Mouse (Mus musculus) cerebellum, adult 11 months (tissue): Measurements from ENCODE around the gene Tepsin.

Source experiments
- DNase-seq: peaks from one replicate; pipeline ENCODE4 v3.0.0; 2022

The Tepsin gene

GRCm38 (mm10) chr11:120110554-120110953, 12.0 kb upstream of the Tepsin start:
- no peak for DNase-seq

GRCm38 (mm10) chr11:120109558-120110210, 11.2 kb upstream of the Tepsin start:
- no peak for DNase-seq

- no peak for DNase-seq
These were observed 9.3 kb upstream of the Tepsin start for GRCm38 (mm10) chr11:120107796-120108195.

- no peak for DNase-seq
These were observed 8.5 kb upstream of the Tepsin start for GRCm38 (mm10) chr11:120107026-120107425.

- DNase-seq = no peak
These were observed 5.0 kb upstream of the Tepsin start for GRCm38 (mm10) chr11:120103431-120103997.

GRCm38 (mm10) chr11:120101036-120101435, 2.5 kb upstream of the Tepsin start:
- DNase-seq = peak; percentile 68

GRCm38 (mm10) chr11:120092817-120093591, 5.5 kb downstream of the Tepsin start:
- no peak for DNase-seq

- no peak for DNase-seq
These were observed 7.9 kb downstream of the Tepsin start for GRCm38 (mm10) chr11:120090661-120091060.

GRCm38 (mm10) chr11:120086702-120087152, 11.8 kb downstream of the Tepsin start, which contains the start of gene Cep131:
Gene Cep131 (minus strand): TSS chr11:120086827.
- DNase-seq = peak; percentile 98

GRCm38 (mm10) chr11:120085891-120086627, 12.5 kb downstream of the Tepsin start:
- peak; percentile 60 for DNase-seq

- no peak for DNase-seq
These were observed 18.2 kb downstream of the Tepsin start for GRCm38 (mm10) chr11:120080282-120080681.

- no peak for DNase-seq
These were observed 22.3 kb downstream of the Tepsin start for GRCm38 (mm10) chr11:120076191-120076590.

- no peak for DNase-seq
These were observed 25.4 kb downstream of the Tepsin start for GRCm38 (mm10) chr11:120072986-120073647.

- DNase-seq = no peak
These were observed 26.7 kb downstream of the Tepsin start for GRCm38 (mm10) chr11:120071731-120072320.

GRCm38 (mm10) chr11:120071065-120071464, 27.5 kb downstream of the Tepsin start:
- no peak for DNase-seq

- no peak for DNase-seq
These were observed 28.1 kb downstream of the Tepsin start for GRCm38 (mm10) chr11:120070286-120070930.

- DNase-seq = no peak
These were observed 29.3 kb downstream of the Tepsin start for GRCm38 (mm10) chr11:120069261-120069660.

- DNase-seq = no peak
These were observed 30.7 kb downstream of the Tepsin start for GRCm38 (mm10) chr11:120067834-120068233.

GRCm38 (mm10) chr11:120065291-120065690, 33.2 kb downstream of the Tepsin start:
- peak; percentile 67 for DNase-seq

- no peak for DNase-seq
These were observed 33.9 kb downstream of the Tepsin start for GRCm38 (mm10) chr11:120064668-120065040.

- DNase-seq = no peak
These were observed 34.4 kb downstream of the Tepsin start for GRCm38 (mm10) chr11:120064006-120064667.
